Mouse (Mus musculus) left cerebral cortex, adult 2 months (tissue): ENCODE measurements around the gene Asf1b. TPM values are rescaled to one million over a fixed set of nuclear protein-coding genes. Genes with fewer than 3 reads are reported as not detected.

Experiments used
- DNase-seq, 2 experiments: peaks; one replicate each; pipeline ENCODE4 v3.0.0; 2021 to 2022; ENCODE audit warnings: low spot score in 2 of 2, mixed read lengths in 1 of 2; ENCODE audit errors: extremely low spot score in 1 of 2
- H3K27ac ChIP-seq: fragments of 200-600 bp; 2 replicates; pipeline ENCODE4 v1.8.1; 2022
- H3K4me3 ChIP-seq: fragments of 200-600 bp; 2 replicates; pipeline ENCODE4 v1.8.1; 2022
- CTCF ChIP-seq: fragments of 200-600 bp; IDR thresholded peaks from 2 replicates; pipeline ENCODE4 v1.8.1; 2022; ENCODE audit warnings: antibody characterized with exemption, mild to moderate bottlenecking, moderate library complexity
- intact Hi-C: fragments of 180-260 bp; cut with DNase I; formaldehyde crosslinking; loops from one replicate; pipeline ENCODE4 v1.15.1; 2025
- long read RNA-seq, 2 experiments: library from polyadenylated mRNA; stranded (forward); transcript quantifications; one replicate each; pipeline ENCODE4 v2.0.0; 2021; ENCODE audit warnings: borderline mapping rate in 2 of 2
- total RNA-seq, 2 experiments: library from RNA; stranded (reverse); gene quantifications; 2 replicates each; pipeline ENCODE4 v1.2.3; 2021

Asf1b gene
- under 1 TPM; 0.35 to 0.66 TPM for total RNA-seq
- long read RNA-seq, experiment 1 = 0 reads
- long read RNA-seq, experiment 2 = 0 reads

GRCm38 (mm10) chr8:83955106-83955957 lies at the start of gene Asf1b, which contains the start of gene Gm10644:
Asf1b (plus strand) TSS chr8:83955507.
Gm10644 (minus strand) TSS chr8:83955205.
- intact Hi-C loops = loop anchor here (1.0 to 5.0 kb wide), 6 partner anchors 17 to 303 kb away; partner anchors contain the start of genes Gipc1, Prkaca and Samd1
- TF ChIP-seq CTCF = peak; percentile 85
- peak within 1 kb of the TSS; percentile 55 for H3K4me3 ChIP-seq
- peak; percentile 93 to 98 for DNase-seq
- peak within 1 kb of the TSS; percentile 60; the same call in 1 of the 2 replicates for H3K27ac ChIP-seq

GRCm38 (mm10) chr8:83908583-83908982 lies 46.7 kb upstream of the Asf1b start:
- intact Hi-C loops = no loop called here
- Histone ChIP-seq H3K27ac (peak overlapping the region; percentile 63), H3K4me3 (0 out of 2 replicates have a peak overlapping the region, but pooled peaks have one; percentile 7)
- no peak for TF ChIP-seq CTCF
- DNase-seq = no peak

DNA sequence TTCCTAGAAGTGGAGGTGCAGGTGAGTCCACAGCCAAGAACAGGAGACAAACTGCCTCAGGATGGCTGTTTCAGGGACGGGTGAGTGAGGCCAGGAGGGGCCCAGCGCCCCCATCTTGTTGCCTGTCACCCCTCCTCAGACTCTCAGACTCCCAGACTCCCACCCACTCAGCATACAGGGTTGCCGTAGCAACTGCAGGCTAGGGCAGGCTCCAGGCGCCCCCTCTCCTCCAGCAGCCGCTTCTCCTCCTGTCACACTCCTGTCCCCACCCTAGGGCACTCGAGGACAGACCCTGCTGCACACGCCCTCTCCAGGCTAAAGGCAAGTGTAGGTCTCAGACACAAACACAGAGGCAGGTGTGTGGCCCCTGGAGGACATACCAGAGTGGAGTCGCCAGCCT lies 46.0 kb upstream of the Asf1b start:
- Histone ChIP-seq H3K27ac (peak overlapping the region; percentile 63), H3K4me3 (0 out of 2 replicates have a peak overlapping the region, but pooled peaks have one; percentile 7)
- TF ChIP-seq CTCF = no peak
- peak in 1 of 2 experiments; percentile 48 for DNase-seq
- intact Hi-C loops = no loop called here

DNA sequence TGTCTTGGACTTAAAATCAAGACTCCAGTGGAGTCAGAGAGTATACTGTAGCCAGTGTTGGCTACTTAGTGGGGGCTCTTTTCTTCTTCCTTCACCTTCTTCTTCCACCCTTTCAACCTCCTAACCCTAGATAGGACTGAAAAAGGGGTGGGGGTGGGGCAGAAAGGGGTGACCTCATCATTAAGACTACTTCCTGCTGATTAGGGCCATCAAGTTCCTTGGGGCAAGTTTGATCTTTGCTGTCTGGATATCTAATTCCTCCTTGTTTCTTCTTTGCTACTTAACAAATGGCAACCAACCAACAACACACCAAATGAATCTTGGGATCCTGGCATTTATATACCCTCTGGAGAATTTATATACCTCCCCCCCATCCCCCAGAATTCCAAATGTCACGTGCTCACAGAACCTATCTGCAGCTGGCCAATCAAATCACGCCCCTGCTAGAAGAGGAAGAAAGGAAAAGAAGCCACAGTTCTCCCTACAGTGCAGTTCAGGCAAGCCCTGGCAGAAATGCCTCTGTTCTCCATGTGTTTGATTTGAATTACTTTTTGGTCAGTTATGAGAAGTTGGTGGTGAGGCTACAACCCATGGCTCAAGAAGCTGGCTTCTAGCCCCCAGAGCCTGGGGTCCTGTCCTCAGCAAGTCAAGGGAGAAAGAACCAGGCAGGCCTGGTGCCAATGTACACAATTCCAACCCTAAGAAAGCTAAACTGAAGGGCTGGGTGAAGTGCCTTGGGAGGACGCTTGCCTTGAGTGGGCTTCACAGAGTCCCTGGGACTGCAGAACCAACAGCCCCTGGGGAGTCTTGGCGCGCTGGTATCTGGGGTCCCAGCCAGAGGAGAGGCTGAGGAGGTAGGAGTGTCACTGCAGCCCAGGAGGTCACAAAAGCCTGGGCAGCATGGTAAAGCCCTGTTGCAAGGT lies 43.2 kb upstream of the Asf1b start:
- no peak for TF ChIP-seq CTCF
- Histone ChIP-seq H3K4me3 (no peak overlapping the region), H3K27ac (no peak overlapping the region)
- intact Hi-C loops = no loop called here
- no peak for DNase-seq

DNA sequence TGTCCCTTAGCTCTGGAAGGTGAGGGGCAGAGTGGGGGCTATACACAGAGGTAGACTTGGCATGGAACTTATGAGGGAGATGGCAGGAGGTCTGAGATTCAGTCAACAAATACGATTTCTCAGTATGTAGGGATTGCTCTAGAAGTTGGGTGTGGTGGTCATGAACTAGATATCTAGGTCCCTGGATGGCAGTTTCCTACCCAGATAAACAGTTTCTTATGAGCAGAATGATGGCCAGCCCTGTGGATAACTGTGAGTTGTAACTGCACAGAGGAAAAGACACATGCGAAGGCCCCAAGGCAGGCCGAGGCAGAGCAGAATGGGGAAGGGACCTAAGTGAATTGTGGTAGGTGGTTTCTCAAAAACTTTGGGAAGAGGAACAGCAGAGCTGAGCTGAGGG lies 41.1 kb upstream of the Asf1b start:
- Histone ChIP-seq H3K4me3 (no peak overlapping the region), H3K27ac (no peak overlapping the region)
- no peak for TF ChIP-seq CTCF
- no peak for DNase-seq
- intact Hi-C loops = no loop called here

DNA sequence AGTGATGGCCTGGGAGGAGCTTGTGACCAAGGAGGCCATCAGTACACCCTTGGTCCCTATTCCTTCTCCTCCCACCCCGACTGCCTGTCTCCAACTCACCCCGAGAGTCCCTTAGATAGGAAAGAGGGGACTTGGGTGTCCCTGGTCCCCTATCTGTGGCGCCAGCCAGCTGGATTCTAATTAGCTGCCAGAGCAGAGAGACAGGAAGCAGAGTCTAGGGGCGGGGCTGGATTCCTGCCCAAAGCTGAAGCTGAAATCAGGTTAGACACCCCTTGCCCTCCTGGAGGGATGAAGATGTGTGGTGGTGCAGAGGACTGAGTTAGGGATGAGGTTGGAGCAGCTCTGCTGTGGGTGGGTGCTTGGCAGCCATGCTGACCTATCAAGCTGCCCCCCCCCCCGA lies 40.4 kb upstream of the Asf1b start:
- DNase-seq = no peak
- no peak for TF ChIP-seq CTCF
- intact Hi-C loops = no loop called here
- Histone ChIP-seq H3K4me3 (no peak overlapping the region), H3K27ac (peak overlapping the region; percentile 86)

GRCm38 (mm10) chr8:83916015-83916414 lies 39.3 kb upstream of the Asf1b start:
- peak overlapping the region; percentile 41 for H3K4me3 ChIP-seq
- intact Hi-C loops = loop anchor here (1.0 kb wide), 1 partner anchor 17 kb away; no protein-coding TSS in a partner anchor
- peak; percentile 61 to 70 for DNase-seq
- TF ChIP-seq CTCF = no peak
- peak overlapping the region; percentile 86 for H3K27ac ChIP-seq

GRCm38 (mm10) chr8:83917566-83917965 lies 37.7 kb upstream of the Asf1b start:
- intact Hi-C loops = no loop called here
- no peak for TF ChIP-seq CTCF
- H3K27ac ChIP-seq = no peak overlapping the region; the same call in 1 of the 2 replicates
- no peak overlapping the region for H3K4me3 ChIP-seq
- no peak for DNase-seq

GRCm38 (mm10) chr8:83921558-83921957 lies 33.7 kb upstream of the Asf1b start:
- peak; percentile 94 for TF ChIP-seq CTCF
- DNase-seq = peak; percentile 76 to 86
- no peak overlapping the region; the same call in 1 of the 2 replicates for H3K27ac ChIP-seq
- H3K4me3 ChIP-seq = no peak overlapping the region
- intact Hi-C loops = loop anchor here (1.0 kb wide), 2 partner anchors 21 to 138 kb away; partner anchors contain the start of gene Adgrl1

DNA sequence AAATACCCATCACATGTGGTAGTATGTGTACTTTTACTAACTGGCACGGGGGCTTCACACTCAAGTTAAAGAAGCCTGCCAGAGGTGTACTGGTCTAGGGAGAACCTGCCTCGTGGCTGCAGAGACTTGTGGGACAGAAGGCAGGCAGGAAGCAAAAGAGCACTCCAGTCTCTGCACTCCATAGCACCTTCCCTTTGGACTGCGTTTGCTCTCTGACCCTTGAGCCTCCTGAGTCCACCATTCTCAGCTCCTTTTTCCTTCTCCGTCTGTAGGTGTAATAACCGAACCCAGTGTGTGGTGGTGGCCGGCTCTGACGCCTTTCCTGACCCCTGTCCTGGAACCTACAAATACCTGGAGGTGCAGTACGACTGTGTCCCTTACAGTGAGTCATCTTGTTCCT lies 32.6 kb upstream of the Asf1b start:
- intact Hi-C loops = no loop called here

GRCm38 (mm10) chr8:83924585-83924984 lies 30.7 kb upstream of the Asf1b start:
- intact Hi-C loops = no loop called here
- Histone ChIP-seq H3K27ac (no peak overlapping the region), H3K4me3 (no peak overlapping the region)
- no peak for TF ChIP-seq CTCF
- DNase-seq = no peak

More for the DNA sequence above, 32.6 kb upstream of the Asf1b start:
- no peak for TF ChIP-seq CTCF
- no peak for DNase-seq
- Histone ChIP-seq H3K27ac (no peak overlapping the region), H3K4me3 (no peak overlapping the region)
